Mouse (Mus musculus): Measurements from ENCODE around the gene Sept6.

Gene Sept6

GRCm38 (mm10) chrX:36969501-36969900 lies 22.1 kb downstream of the Sept6 start:
- DNase-seq: no peak

GRCm38 (mm10) chrX:36956674-36957073 lies 34.9 kb downstream of the Sept6 start:
- DNase-seq: peak; percentile 4

- DNase-seq: no peak
These were observed 50.5 kb downstream of the Sept6 start for GRCm38 (mm10) chrX:36941106-36941505.

GRCm38 (mm10) chrX:36939806-36940413 lies 51.7 kb downstream of the Sept6 start:
- DNase-seq: peak; percentile 81

GRCm38 (mm10) chrX:36935326-36935966 lies 56.1 kb downstream of the Sept6 start:
- DNase-seq: no peak

- DNase-seq: peak; percentile 27
These were observed 61.0 kb downstream of the Sept6 start for GRCm38 (mm10) chrX:36930574-36930973.

- no peak for DNase-seq
These were observed 61.9 kb downstream of the Sept6 start for GRCm38 (mm10) chrX:36929694-36930093.

GRCm38 (mm10) chrX:36928791-36929190 lies 62.8 kb downstream of the Sept6 start:
- DNase-seq: no peak

GRCm38 (mm10) chrX:36921346-36921745 lies 70.2 kb downstream of the Sept6 start:
- DNase-seq: no peak

GRCm38 (mm10) chrX:36917749-36918148 lies 73.8 kb downstream of the Sept6 start:
- no peak for DNase-seq

- peak; percentile 63 for DNase-seq
These were observed 80.3 kb downstream of the Sept6 start for GRCm38 (mm10) chrX:36911343-36911742.

- no peak for DNase-seq
These were observed 85.1 kb downstream of the Sept6 start for GRCm38 (mm10) chrX:36906539-36906938.

GRCm38 (mm10) chrX:36903115-36903768 lies 88.4 kb downstream of the Sept6 start:
- peak; percentile 96 for DNase-seq

- no peak for DNase-seq
These were observed 89.1 kb downstream of the Sept6 start, which contains the start of gene Nkrf for GRCm38 (mm10) chrX:36902321-36903114. Gene Nkrf (minus strand): TSS chrX:36902899.

GRCm38 (mm10) chrX:36901655-36902054 lies 89.9 kb downstream of the Sept6 start:
- no peak for DNase-seq

- peak; percentile 41 for DNase-seq
These were observed 92.7 kb downstream of the Sept6 start for GRCm38 (mm10) chrX:36898931-36899330.

- peak; percentile 15 for DNase-seq
These were observed 106.9 kb downstream of the Sept6 start for GRCm38 (mm10) chrX:36884719-36885118.

- DNase-seq: no peak
These were observed 116.9 kb downstream of the Sept6 start for GRCm38 (mm10) chrX:36874704-36875128.

GRCm38 (mm10) chrX:36874178-36874696 lies 117.4 kb downstream of the Sept6 start:
- DNase-seq: peak; percentile 93

GRCm38 (mm10) chrX:36873765-36874164 lies 117.8 kb downstream of the Sept6 start, which contains the start of the genes Ube2a and C330007P06Rik:
Gene Ube2a (plus strand): TSS chrX:36873900.
Gene C330007P06Rik (minus strand): TSS chrX:36874111.
- DNase-seq: no peak

GRCm38 (mm10) chrX:36870372-36870771 lies 121.2 kb downstream of the Sept6 start:
- DNase-seq: peak; percentile 3

GRCm38 (mm10) chrX:36864609-36865328 lies 126.8 kb downstream of the Sept6 start:
- DNase-seq: no peak
